Mouse (Mus musculus) ES-Bruce4 (cell line): ENCODE data around the gene Lingo2. TPM values are rescaled to one million over a fixed set of nuclear protein-coding genes. Genes with fewer than 3 reads are reported as not detected.

Experiments used
- H3K27ac ChIP-seq: 2 replicates; pipeline ENCODE4 v1.5.1; 2012; ENCODE audit warnings: low read length, inconsistent platforms; ENCODE audit not compliant: insufficient read depth
- H3K27me3 ChIP-seq: 2 replicates; pipeline ENCODE4 v1.6.1; 2012; ENCODE audit warnings: mild to moderate bottlenecking, low read length, inconsistent platforms; ENCODE audit not compliant: control insufficient read depth, poor library complexity, insufficient read depth, severe bottlenecking
- H3K36me3 ChIP-seq: 2 replicates; pipeline ENCODE4 v1.6.1; 2012; ENCODE audit warnings: inconsistent platforms, mild to moderate bottlenecking, low read length, moderate library complexity; ENCODE audit not compliant: control insufficient read depth, poor library complexity, insufficient read depth, severe bottlenecking
- H3K4me1 ChIP-seq: one replicate; pipeline ENCODE4 v1.8.1; 2011; ENCODE audit warnings: low read length; ENCODE audit not compliant: control insufficient read depth, insufficient read depth
- H3K4me3 ChIP-seq: 2 replicates; pipeline ENCODE4 v1.5.1; 2011; ENCODE audit warnings: low read depth, mild to moderate bottlenecking, low read length
- H3K9ac ChIP-seq: 2 replicates; pipeline ENCODE4 v1.6.1; 2012; ENCODE audit warnings: low read depth, mild to moderate bottlenecking, inconsistent platforms; ENCODE audit not compliant: poor library complexity, severe bottlenecking
- H3K9me3 ChIP-seq: replicated peaks from 2 replicates; pipeline ENCODE4 v1.6.1; 2012; ENCODE audit warnings: mild to moderate bottlenecking, low read length, inconsistent platforms; ENCODE audit not compliant: control insufficient read depth, poor library complexity, insufficient read depth, severe bottlenecking
- CTCF ChIP-seq: IDR thresholded peaks from one replicate; pipeline ENCODE4 v1.8.1; 2011; ENCODE audit warnings: low read depth, low read length
- EP300 ChIP-seq: IDR thresholded peaks from 2 replicates; pipeline ENCODE4 v1.6.1; 2011; ENCODE audit warnings: low read depth, low read length; ENCODE audit not compliant: insufficient read depth
- POLR2A ChIP-seq: IDR thresholded peaks from one replicate; pipeline ENCODE4 v1.8.1; 2011; ENCODE audit warnings: low read length; ENCODE audit not compliant: insufficient read depth
- polyA plus RNA-seq: library from polyadenylated mRNA; stranded (reverse); fragments of >200 nt; gene quantifications from 2 replicates; pipeline ENCODE4 v1.2.4, GENCODE M21; 2011; ENCODE audit warnings: low read depth; ENCODE audit not compliant: missing spikeins, insufficient read depth, insufficient read length

Lingo2 gene
- polyA plus RNA-seq, 1 experiment: not detected

- Histone ChIP-seq H3K4me1 (no peaks in the 10 kb centered on the region), H3K4me3 (no peak overlapping the region), H3K9ac (no peak overlapping the region), H3K27ac (no peak overlapping the region), H3K36me3 (no peaks in the 10 kb centered on the region), H3K9me3 (no peaks in the 10 kb centered on the region), H3K27me3 (no peaks in the 10 kb centered on the region)
- TF ChIP-seq POLR2A (no peak), CTCF (no peak), EP300 (no peak)
Measured at GRCm38 (mm10) chr4:35770810-35771209, 1180.7 kb downstream of the Lingo2 start.

DNA sequence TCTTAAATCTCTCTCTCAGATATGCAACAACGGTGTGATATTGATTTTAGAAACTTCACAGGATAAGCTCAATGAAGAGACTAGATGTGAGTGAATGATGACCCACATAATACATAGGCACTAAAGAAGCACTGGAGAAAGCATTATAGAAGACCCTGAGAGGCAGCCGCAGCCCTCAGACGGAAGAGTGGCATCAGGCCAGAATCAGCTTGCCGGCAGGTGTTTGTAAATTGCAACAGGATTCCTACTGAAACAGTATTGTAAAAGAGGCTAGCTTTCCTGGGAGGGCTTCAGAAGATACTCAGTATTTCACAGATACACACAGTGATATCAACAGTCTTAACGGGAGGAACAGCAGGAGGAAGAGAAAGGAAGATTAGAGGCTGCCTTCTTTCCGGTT, 1184.6 kb downstream of the Lingo2 start:
- Histone ChIP-seq H3K27ac (no peak overlapping the region), H3K9me3 (no peaks in the 10 kb centered on the region), H3K4me3 (no peak overlapping the region), H3K4me1 (no peaks in the 10 kb centered on the region), H3K36me3 (no peaks in the 10 kb centered on the region), H3K27me3 (no peaks in the 10 kb centered on the region), H3K9ac (no peak overlapping the region)
- no peak for TF ChIP-seq CTCF
- TF ChIP-seq POLR2A: no peak
- no peak for TF ChIP-seq EP300

GRCm38 (mm10) chr4:35761181-35761580, 1190.4 kb downstream of the Lingo2 start:
- no peaks in the 10 kb centered on the region for H3K9me3 ChIP-seq
- H3K27ac ChIP-seq: no peak overlapping the region
- H3K4me3 ChIP-seq: no peak overlapping the region
- no peak overlapping the region for H3K9ac ChIP-seq
- no peaks in the 10 kb centered on the region for H3K27me3 ChIP-seq
- H3K4me1 ChIP-seq: no peaks in the 10 kb centered on the region
- TF ChIP-seq EP300: no peak
- TF ChIP-seq POLR2A: no peak
- TF ChIP-seq CTCF: no peak
- no peaks in the 10 kb centered on the region for H3K36me3 ChIP-seq

DNA sequence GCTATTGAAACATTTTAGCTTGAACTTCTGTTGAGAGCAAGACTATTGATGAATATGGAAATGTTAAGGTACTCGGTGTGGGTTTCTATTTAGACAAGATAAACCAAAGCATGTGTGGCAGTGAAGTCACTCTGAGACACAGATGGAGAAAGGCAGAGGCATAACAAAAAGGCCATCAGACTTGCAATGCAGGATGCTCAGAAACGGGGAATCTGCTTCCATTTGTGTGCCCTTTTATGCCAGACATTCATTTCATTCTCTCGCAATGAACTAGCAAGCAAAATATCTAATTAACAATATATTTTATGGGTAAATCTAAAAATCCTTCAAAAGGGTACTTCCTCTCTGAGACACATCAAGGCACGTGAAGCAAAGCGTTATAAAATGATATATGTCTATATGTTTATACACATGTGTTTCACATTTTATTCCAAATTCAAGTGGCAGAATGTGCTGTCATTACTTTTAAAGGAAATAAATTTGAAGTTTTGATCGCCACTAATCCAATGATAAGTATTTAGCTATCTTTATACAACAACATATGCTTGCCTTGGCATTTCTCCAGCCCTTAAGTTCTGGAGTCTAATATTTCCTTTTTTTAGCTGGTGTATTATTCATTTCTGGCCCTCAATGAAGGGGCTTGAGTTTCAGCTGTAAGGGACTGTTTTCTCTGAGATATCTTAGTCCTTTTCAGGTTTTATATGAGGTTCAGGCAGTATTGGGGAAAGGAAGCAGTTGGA, 1199.3 kb downstream of the Lingo2 start:
- TF ChIP-seq POLR2A: no peak
- no peak for TF ChIP-seq CTCF
- TF ChIP-seq EP300: no peak
- Histone ChIP-seq H3K4me3 (no peak overlapping the region), H3K27ac (no peak overlapping the region), H3K9me3 (no peaks in the 10 kb centered on the region), H3K36me3 (no peaks in the 10 kb centered on the region), H3K9ac (no peak overlapping the region), H3K27me3 (no peaks in the 10 kb centered on the region), H3K4me1 (no peaks in the 10 kb centered on the region)

GRCm38 (mm10) chr4:35746693-35747092, 1204.9 kb downstream of the Lingo2 start:
- TF ChIP-seq EP300: no peak
- no peak for TF ChIP-seq POLR2A
- TF ChIP-seq CTCF: no peak
- H3K9ac ChIP-seq: no peak overlapping the region
- no peaks in the 10 kb centered on the region for H3K27me3 ChIP-seq
- no peaks in the 10 kb centered on the region for H3K9me3 ChIP-seq
- no peaks in the 10 kb centered on the region for H3K36me3 ChIP-seq
- no peaks in the 10 kb centered on the region for H3K4me1 ChIP-seq
- no peak overlapping the region for H3K4me3 ChIP-seq
- H3K27ac ChIP-seq: no peak overlapping the region

- no peak overlapping the region for H3K4me3 ChIP-seq
- no peaks in the 10 kb centered on the region; the same call in 1 of the 2 replicates for H3K9me3 ChIP-seq
- H3K36me3 ChIP-seq: no peaks in the 10 kb centered on the region
- H3K4me1 ChIP-seq: no peaks in the 10 kb centered on the region
- H3K27ac ChIP-seq: no peak overlapping the region
- no peak overlapping the region for H3K9ac ChIP-seq
- no peak for TF ChIP-seq CTCF
- no peak for TF ChIP-seq POLR2A
- TF ChIP-seq EP300: no peak
- no peaks in the 10 kb centered on the region for H3K27me3 ChIP-seq
Measured at GRCm38 (mm10) chr4:35724774-35725173, 1226.8 kb downstream of the Lingo2 start.
